Mouse (Mus musculus): ENCODE results near the gene Btg1. TPM values are rescaled to one million over a fixed set of nuclear protein-coding genes. Genes with fewer than 3 reads are reported as not detected.

Gene Btg1
- total RNA-seq, 2 experiments from 2014 or later: 34.8 to 41.6 TPM

- intact Hi-C loops (cut with DNase I): no loop called here
- no peak for DNase-seq (ENCODE audit: low spot score in 2 of 2)
Measured at GRCm38 (mm10) chr10:96654079-96654478, 37.3 kb downstream of the Btg1 start.

GRCm38 (mm10) chr10:96654576-96654975 is 37.8 kb downstream of the Btg1 start:
- no peak for DNase-seq (ENCODE audit: low spot score in 2 of 2)
- intact Hi-C loops (cut with DNase I): no loop called here

GRCm38 (mm10) chr10:96655066-96655465 is 38.3 kb downstream of the Btg1 start:
- intact Hi-C loops (cut with DNase I): no loop called here
- no peak for DNase-seq (ENCODE audit: low spot score in 2 of 2)

GRCm38 (mm10) chr10:96656176-96656575 is 39.4 kb downstream of the Btg1 start:
- intact Hi-C loops (cut with DNase I): no loop called here
- no peak for DNase-seq (ENCODE audit: low spot score in 2 of 2)

GRCm38 (mm10) chr10:96658906-96659305 is 42.1 kb downstream of the Btg1 start:
- intact Hi-C loops (cut with DNase I): no loop called here
- no peak for DNase-seq (ENCODE audit: low spot score in 2 of 2)

GRCm38 (mm10) chr10:96660280-96660985 is 43.6 kb downstream of the Btg1 start:
- no peak for DNase-seq (ENCODE audit: low spot score in 2 of 2)
- intact Hi-C loops (cut with DNase I): no loop called here

GRCm38 (mm10) chr10:96662976-96663375 is 46.2 kb downstream of the Btg1 start:
- intact Hi-C loops (cut with DNase I): no loop called here
- no peak for DNase-seq (ENCODE audit: low spot score in 2 of 2)

GRCm38 (mm10) chr10:96663739-96664430 is 47.1 kb downstream of the Btg1 start:
- DNase-seq (ENCODE audit: low spot score in 2 of 2): no peak
- intact Hi-C loops (cut with DNase I): no loop called here
